Mouse (Mus musculus): ENCODE data around the gene Shmt2. TPM values are rescaled to one million over a fixed set of nuclear protein-coding genes. Genes with fewer than 3 reads are reported as not detected.
A peak's percentile ranks its signal among the peaks of the same experiment; 100 is the strongest.

Gene Shmt2
- total RNA-seq, 2 experiments from 2014 or later: 22.7 to 28.9 TPM

DNA sequence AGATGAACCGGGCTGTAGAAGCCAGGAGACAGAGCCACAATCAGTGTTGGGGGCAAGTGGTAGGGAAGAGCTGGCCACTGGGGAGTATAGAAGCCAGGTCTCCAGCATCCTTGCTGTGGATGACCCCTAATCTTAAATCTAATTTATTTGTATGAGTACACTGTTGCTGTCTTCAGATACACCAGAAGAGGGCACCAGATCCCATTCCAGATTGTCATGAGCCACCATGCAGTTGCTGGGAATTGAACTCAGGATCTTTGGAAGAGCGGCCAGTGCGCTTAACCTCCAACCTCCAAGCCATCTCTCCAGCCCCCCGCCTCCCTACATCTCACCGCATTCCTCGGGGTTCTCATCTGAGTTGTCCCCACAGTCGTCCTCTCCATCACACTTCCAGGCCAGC lies 24.3 kb upstream of the Shmt2 start:
- no peak overlapping the region for H3K4me3 ChIP-seq
- no peak for DNase-seq
- intact Hi-C loops (cut with DNase I): no loop called here
- no peak overlapping the region for H3K27ac ChIP-seq
- peak; percentile 45; the same call in 1 of the 2 replicates for TF ChIP-seq CTCF (IDR thresholded peaks at IDR 0.05)

- no peak overlapping the region for H3K4me3 ChIP-seq
- TF ChIP-seq CTCF (IDR thresholded peaks at IDR 0.05): no peak
- H3K27ac ChIP-seq: no peak overlapping the region
- intact Hi-C loops (cut with DNase I): no loop called here
- no peak for DNase-seq
Observed at GRCm38 (mm10) chr10:127544375-127544774, 22.1 kb upstream of the Shmt2 start.

GRCm38 (mm10) chr10:127543916-127544315 lies 21.7 kb upstream of the Shmt2 start:
- no peak for DNase-seq
- intact Hi-C loops (cut with DNase I): no loop called here
- TF ChIP-seq CTCF (IDR thresholded peaks at IDR 0.05): no peak
- no peak overlapping the region for H3K4me3 ChIP-seq
- H3K27ac ChIP-seq: no peak overlapping the region

- intact Hi-C loops (cut with DNase I): no loop called here
- DNase-seq: no peak
- H3K4me3 ChIP-seq: no peak overlapping the region
- no peak for TF ChIP-seq CTCF (IDR thresholded peaks at IDR 0.05)
- H3K27ac ChIP-seq: no peak overlapping the region
Observed at GRCm38 (mm10) chr10:127542720-127543119, 20.5 kb upstream of the Shmt2 start.

DNA sequence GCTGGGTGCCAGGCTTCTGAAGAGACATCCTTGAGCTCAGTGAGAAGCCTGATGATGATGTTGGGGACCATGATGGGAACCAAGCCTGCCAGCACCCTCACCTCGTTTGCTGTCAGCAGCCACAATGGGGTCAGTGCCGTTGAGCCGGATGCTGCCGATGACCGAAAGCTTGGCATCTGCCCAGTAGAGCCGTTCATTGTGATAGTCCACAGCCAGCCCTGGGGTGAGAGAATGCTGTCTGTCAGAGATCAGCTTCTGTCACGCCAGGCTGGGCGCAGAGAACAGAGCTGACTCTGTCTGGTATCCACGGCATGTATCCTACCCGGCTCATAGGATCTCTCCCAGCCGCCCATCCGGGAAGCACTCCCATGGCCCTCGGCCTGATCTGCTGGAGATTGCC lies 19.8 kb upstream of the Shmt2 start:
- intact Hi-C loops (cut with DNase I): no loop called here
- no peak for TF ChIP-seq CTCF (IDR thresholded peaks at IDR 0.05)
- H3K4me3 ChIP-seq: no peak overlapping the region
- DNase-seq: no peak
- H3K27ac ChIP-seq: no peak overlapping the region

DNA sequence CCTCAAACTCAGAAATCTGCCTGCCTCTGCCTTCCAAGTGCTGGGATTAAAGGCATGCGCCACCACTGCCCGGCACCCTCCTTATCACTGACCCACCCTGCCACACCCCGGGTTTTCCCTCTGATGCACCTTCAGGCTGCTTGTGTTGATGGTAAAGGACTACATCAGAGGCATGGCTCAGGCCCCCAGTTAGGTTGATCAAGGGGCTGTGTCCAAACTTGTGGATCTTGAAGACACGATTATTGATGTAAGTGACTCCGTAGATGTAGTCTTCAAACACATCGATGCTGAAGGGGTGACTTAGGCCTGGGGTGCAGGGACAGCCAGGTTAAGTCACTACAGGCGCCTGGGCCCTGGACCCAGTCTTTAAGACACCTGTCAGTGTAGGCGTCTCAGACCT lies 19.3 kb upstream of the Shmt2 start:
- no peak overlapping the region for H3K4me3 ChIP-seq
- no peak for DNase-seq
- TF ChIP-seq CTCF (IDR thresholded peaks at IDR 0.05): no peak
- intact Hi-C loops (cut with DNase I): no loop called here
- H3K27ac ChIP-seq: no peak overlapping the region

- Histone ChIP-seq H3K27ac (no peak overlapping the region), H3K4me3 (no peak overlapping the region)
- intact Hi-C loops (cut with DNase I): loop anchor here (5.0 kb wide), 1 partner anchor 201 kb away; no protein-coding TSS in a partner anchor
- DNase-seq: peak; percentile 82
- peak; percentile 99; the same call in 1 of the 2 replicates for TF ChIP-seq CTCF (IDR thresholded peaks at IDR 0.05)
Observed at GRCm38 (mm10) chr10:127537854-127538583, 15.8 kb upstream of the Shmt2 start.

DNA sequence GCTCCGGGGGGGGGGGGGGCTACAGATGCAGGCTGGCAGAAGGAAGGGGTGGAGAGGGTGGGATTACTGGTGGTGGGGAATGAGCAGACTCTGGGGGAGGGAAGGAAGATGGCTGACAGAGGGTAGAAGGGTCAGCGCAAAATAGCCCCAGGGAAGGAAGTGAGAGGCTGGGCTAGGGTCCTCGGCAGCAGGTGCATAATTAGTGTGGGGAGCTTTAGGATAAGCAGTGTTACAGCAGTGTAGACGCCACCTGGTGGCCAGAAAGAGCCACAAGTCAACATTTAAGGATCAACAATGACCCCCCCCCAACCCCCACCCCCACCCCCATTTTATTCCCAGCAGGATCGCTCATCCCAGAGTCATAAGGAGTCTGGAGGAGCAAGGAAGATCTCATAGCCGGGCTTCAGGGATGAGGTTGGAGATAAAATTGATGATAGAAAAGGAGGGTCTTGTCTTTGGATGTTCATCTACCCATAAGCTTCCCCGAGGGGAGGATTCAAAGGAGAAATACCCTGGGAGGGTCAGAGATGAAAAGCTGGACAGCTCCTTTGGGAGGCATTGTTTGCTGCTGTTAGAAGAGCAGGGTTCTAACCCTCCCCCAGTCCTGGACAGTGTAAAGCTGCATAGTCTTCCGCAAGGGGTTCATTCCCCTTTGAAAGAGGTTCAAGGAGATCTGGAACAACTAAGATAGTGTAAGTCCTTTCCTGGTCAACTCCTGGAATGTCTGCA lies 14.5 kb upstream of the Shmt2 start:
- peak; percentile 54 for DNase-seq
- no peak overlapping the region for H3K27ac ChIP-seq
- intact Hi-C loops (cut with DNase I): loop anchor here (1.0 to 5.0 kb wide), 3 partner anchors 23 to 199 kb away; no protein-coding TSS in a partner anchor
- H3K4me3 ChIP-seq: no peak overlapping the region
- peak; percentile 68 for TF ChIP-seq CTCF (IDR thresholded peaks at IDR 0.05)

GRCm38 (mm10) chr10:127534929-127535384 lies 12.7 kb upstream of the Shmt2 start:
- peak overlapping the region; percentile 77 for H3K4me3 ChIP-seq
- intact Hi-C loops (cut with DNase I): loop anchor here (5.0 kb wide), 1 partner anchor 198 kb away; no protein-coding TSS in a partner anchor
- no peak overlapping the region for H3K27ac ChIP-seq

DNA sequence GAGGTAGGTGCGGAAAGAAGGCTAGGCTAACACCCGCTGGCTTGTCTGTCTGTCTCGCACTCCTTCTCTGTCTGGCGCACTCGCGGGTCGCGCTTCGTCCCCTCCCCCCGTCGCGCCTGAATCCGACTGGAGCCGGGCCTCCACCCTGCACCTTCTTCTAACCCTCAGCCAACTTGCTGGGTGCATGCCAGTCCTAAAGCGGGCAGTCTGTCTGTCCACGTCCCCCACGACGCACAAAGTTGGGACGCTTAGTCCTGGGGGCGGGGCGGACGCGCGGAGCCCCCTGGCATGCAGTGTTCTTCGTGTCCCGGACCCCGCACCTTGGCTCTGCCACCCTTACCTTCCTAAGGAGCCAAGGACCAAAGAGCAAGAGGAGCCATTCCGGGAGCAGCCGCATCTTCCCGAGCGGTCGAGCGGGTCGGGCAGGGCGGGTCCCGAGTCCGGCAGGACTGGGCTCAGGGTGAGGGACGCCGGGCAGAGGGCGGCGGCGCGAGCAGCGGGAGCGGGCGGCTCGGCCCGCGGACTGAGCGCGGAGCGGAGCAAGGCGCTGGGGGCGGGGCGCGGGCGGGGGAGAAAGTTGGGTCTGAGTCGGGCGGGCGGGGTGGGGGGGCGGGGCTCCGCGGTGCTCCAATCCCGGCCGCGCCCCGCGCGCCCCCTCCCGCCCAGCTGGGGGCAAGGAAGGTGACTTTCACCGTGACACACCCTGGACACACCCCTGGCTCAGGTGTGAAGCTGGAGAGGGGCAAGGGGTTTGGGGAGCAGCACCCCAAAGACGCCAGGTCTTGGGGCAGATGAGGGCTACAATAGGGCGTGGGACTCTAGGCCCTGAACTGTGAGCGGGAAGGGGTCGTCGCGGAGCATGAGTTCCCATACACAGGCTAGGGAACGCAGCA lies 12.0 kb upstream of the Shmt2 start, which contains the start of gene Nxph4:
Gene Nxph4 (minus strand): TSS at position 524 of the 893 bp plus-strand sequence.
- no peak for TF ChIP-seq CTCF (IDR thresholded peaks at IDR 0.05)
- DNase-seq: peak; percentile 62
- 0 out of 2 replicates have a peak within 1 kb of the TSS, but pooled peaks have one; percentile 20 for H3K27ac ChIP-seq
- intact Hi-C loops (cut with DNase I): no loop called here
- H3K4me3 ChIP-seq: peak within 1 kb of the TSS; percentile 77

More at GRCm38 (mm10) chr10:127534929-127535384, 12.7 kb upstream of the Shmt2 start:
- no peak for TF ChIP-seq CTCF (IDR thresholded peaks at IDR 0.05)
- peak; percentile 38 for DNase-seq

- intact Hi-C loops (cut with DNase I): no loop called here
- TF ChIP-seq CTCF (IDR thresholded peaks at IDR 0.05): no peak
- Histone ChIP-seq H3K27ac (no peak overlapping the region), H3K4me3 (no peak overlapping the region)
- no peak for DNase-seq
Observed at GRCm38 (mm10) chr10:127531548-127531947, 9.3 kb upstream of the Shmt2 start.

- no peak for TF ChIP-seq CTCF (IDR thresholded peaks at IDR 0.05)
- no peak overlapping the region for H3K27ac ChIP-seq
- H3K4me3 ChIP-seq: no peak overlapping the region
- intact Hi-C loops (cut with DNase I): no loop called here
- no peak for DNase-seq
Observed at GRCm38 (mm10) chr10:127530945-127531344, 8.7 kb upstream of the Shmt2 start.

All from gastrocnemius, adult 2 months (tissue).